Mouse (Mus musculus) naive thymus-derived CD4-positive, alpha-beta T cell, adult 2 months (primary cell): ENCODE data around the gene Farsa.
A peak's percentile ranks its signal among the peaks of the same experiment; 100 is the strongest.
"Not testable (repeated sequence)": the region's sequence is repeated elsewhere in the genome, so short reads cannot be mapped to it uniquely, and the experiment has no call there.

Source experiments
- DNase-seq: peaks from one replicate; pipeline ENCODE4 v3.0.0-alpha.2; 2011; ENCODE audit warnings: low read depth

Gene Farsa

DNA sequence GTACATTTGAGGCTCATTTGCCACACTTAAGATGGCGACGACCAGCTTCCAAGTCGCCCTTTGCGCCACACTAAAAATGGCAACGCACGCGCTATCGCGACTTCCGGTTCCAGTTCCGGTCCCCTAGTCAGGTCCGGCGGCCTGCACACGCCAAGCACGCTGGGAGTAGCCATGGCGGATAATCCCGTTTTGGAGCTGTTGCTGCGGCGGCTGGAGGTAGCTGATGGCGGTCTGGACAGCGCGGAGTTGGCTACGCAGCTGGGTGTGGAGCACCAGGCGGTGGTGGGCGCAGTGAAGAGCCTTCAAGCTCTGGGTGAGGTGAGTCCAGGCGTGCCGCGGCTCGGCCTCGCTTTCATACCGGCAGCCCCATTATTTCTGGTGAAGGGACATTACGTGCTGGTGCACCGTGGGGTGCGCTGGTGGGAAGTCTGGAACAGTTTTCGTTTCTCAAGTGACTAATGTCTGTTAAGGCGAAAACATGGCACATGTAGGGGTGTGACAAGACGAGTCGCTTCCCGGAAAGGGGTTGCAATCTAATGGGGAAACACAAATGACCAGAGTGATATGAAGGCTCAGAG, at the start of gene Farsa:
Farsa (plus strand) TSS at position 126 of the 578 bp plus-strand sequence.
- DNase-seq, result peak; percentile 94

DNA sequence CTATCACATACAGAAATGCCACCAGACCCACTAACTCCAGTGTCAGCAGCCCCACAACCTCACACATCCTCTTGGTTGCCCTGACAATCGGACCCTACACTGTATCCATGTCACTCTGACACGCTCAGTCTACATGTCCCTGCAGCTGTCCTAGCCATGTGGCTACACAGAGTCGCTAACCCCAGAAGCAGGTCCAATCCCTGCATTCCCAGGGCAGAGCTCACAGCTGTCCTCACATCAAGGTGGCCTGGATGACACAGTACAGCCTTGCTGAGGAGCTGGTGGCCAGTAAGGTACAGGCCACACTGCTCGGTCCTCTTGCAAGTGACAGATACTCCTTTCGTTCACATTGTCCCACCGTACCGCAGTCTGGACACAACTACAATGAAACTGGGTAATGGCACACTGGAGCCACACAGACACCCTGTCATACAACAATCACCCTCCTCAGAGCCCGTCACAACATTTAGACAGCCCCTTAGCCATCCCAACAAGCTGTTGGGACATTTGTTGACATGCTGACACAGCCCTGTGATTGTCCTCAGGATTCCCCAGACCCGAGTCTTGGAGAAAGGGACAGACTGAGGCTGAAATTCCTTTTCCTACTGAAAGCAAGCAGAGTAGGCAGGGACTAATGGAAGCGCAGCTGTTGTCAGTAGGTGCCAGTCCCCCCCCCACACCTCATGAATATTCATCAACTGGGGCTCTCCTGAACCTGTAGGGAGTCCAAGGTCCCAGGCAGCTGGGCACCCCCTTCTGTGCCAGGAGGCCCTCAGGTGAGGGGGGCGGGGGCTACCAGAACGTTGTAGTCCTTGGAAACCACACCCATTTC, 47.5 kb upstream of the Farsa start:
- DNase-seq, result no peak

DNA sequence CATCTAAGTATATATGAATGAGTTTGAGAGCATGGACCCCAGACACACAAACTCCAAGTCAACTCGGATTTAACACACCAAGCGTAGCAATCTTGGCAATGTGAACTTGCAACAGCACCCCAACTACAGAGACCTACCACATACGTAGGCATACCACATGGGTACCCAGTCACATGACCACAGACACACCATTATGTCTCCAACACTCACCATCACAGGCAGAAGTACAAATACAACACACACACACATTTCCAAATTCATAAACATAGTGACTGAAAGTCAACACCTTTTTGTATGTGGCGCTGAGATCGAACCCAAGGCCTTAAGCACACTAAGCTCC, 46.9 kb upstream of the Farsa start:
- DNase-seq, result no peak

DNA sequence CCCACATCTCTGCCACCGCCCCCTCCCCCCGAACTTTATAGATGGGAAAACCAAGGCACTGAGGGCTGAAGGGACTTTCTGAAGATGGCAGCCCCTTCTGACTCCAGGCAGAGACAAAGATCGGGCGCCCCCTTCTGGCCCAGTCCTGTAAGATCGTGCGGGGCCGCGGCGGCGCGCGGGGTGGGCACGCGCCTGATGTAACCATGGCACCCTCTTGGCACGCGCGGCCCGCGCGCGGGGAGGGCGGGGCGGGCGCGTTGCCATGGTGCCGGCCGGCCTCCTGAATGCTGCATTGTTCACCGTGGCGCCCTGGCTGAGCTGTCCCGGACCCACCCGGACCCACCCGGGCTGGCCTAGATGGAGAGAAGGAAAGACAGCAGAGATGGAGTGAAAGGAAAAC, 45.9 kb upstream of the Farsa start:
- DNase-seq, result peak; percentile 90

DNA sequence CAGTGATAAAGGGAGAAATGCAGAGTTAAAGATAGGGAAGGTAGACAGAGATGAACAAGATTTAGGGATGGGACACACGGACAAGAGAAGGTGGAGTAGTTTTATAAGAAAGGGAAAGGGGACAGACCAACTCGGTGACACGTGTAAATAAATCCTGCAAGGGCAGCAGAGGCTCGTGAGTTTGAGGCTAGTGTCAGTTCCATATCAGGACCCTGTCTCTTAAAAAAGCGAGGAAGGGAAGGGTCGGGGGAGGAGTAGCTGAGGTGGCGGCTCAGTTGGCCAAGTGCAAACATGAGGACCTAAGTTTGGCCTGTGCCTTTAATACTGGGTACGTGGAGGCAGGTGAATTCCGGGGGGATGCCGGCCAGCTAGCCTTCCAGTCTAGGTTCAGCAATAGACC, 45.5 kb upstream of the Farsa start:
- no peak for DNase-seq

DNA sequence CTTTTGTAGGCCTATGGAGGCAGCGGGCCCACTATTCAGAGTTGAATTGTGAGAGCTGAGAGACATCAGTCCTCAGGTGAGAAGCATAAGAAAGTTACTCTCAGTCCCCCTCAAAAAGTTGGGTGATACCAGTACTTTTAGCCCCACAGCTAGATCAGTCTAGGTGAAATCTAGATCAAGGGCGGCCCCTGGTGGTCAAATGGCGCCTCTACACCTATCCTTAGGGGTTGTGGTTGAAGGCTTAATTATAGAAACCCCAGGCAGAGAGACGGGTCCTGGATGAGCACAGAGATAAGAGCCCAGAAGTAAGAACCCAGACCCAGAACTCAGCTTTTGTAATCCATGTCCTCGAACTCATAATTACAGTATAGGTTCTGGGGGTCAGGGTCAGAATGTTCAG, 43.7 kb upstream of the Farsa start:
- DNase-seq, result peak; percentile 91

DNA sequence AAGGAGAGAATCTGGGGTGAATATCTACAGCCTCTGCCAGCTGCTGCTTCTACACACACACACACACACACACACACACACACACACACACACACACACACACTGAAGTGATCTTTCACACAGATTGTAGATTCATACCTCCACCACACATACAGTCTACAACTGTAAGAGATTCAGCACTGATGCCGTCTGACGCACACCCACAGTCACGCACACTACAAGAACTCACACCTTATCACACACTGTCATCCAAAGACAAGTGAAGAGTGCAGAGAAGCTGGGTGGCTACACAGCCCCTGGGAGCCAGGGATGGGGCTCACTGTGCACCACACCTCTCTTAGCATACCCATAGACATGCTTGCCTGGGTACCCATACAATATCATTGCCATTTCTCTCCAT, 43.0 kb upstream of the Farsa start:
- DNase-seq, result no peak

DNA sequence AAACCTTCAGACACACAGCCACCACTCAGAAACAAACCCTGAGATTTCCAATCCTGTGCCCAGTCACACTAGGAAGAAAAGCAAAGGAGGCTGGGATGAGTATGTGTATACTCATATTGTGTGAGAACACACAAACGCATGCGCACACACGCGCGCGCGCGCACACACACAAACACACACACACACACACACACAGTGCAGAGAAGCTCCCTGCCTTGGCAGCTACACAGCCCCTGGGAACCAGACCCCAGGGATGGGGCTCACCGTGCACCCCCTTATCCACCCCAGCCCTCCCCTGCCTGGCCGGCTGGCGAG, 42.6 kb upstream of the Farsa start:
- no peak for DNase-seq

DNA sequence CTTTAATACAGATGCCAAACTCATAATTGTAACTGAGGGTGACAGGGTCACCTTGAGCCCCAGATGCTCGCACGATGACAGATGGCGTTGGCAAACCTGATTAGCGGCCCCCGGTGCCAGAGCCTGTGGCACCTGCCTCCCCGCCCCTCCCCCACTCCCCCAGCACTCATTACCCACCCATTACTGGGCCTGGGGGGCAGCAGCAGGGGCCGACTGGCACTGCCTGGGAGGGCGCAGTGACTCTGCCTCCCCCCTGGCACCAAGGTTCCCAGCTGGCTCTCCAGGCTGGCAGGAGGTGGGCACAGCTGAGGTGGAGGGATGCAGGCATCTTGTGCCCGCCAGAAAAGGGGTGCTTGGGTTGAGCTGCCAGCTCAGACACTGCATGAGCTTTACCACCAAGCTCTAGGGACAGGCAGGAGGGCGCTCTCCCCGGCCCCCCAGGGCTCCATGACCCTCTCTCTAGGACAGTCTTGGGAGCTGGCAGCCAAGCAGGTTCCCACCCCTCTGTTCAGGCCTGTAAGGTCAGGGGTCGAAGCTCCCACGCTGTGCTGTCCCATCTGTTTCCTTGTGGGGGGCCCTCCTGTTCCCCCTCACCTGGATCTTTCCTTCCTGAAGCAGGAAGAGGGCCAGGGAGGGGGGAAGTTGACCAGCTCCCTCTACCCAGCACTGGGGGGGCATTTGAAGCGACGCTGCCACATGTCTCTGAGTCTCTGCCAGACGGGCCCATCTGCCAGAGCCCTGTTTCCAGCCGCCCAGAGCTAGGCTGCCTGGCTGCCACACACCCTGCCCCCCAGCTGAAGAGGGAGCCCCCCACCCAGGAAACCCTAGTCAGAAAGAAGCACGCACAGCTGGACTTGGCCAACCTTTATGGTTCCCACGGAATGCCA, 42.0 kb upstream of the Farsa start:
- no peak for DNase-seq

DNA sequence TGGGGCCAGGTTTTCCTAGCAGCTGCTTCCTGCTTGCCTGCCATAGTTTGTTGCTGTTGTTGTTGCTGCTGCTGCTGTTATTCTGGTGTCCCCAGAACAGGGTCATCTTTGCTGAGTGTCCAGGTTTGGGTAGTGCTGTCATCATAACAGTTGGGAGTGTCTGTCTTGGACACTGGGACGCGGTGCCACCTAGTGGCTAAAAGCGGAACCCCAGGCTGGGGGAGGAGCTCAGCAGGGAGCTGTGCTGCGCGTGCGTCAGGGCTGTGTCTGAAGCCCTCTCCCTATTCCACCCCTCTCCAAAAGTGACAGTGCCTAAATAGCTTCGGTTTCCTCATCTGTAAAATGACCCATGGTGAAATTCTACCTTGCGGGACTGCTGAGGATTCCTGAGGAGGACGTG, 41.2 kb upstream of the Farsa start:
- peak; percentile 94 for DNase-seq

DNA sequence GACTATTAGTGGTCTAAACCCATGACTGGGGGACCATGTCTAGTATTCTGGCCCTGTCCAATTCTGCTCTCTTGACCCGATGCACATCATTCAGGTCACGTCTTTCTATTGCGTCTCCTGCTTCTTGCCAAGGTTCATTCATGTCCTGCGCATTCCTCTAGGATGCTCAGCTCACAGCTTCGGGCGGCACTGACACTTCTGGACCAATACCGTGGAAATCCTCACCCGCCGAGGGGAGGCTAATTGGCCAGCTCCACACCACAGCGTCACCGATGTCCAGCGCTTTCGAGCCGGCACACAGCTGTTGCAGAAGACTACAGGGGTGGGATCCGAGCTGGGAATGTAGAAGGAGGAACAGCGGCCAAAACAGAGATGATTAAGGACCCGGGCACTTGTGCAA, 40.7 kb upstream of the Farsa start:
- no peak for DNase-seq

DNA sequence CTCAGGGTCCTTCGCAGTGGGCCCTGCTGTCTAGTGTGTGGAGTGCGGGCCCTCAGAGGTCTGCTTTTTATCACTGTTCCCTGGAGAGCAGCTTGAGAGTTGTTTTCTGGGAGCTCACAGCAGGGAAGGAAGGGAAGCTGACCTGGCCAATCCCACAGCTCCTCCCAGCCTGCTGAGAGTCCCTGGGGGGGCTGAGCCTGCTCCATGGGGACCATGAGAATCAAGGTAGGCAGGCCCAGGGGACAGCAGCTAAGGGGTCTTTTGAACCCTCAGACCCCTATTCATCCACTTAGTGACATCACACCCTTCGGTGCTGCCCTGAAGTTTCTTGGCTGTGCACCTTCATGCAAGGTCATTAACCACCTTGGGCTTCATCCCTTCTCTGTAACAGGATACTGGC, 34.1 kb upstream of the Farsa start, which contains the start of gene Dand5:
Dand5 (minus strand) TSS at position 101 of the 400 bp plus-strand sequence.
- no peak for DNase-seq

DNA sequence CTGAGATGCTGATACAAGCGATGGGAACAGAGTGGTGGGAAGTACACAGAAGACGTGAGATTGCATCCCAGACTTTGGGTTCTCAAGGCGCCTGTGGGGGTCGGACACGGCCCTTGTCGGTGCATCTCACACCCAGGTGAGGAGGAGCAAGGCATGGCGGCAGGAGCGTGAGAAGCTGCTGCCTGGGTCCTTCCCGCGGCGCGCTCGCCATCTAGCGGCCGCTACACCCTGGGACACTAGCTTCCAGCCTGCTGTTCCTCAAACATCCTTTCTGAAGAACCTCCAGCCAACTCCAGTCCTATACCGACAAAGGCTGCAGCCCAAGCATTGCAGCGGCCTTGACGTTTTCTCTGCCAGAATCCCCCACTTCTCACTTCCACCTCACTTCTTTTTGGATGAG, 33.1 kb upstream of the Farsa start:
- peak; percentile 87 for DNase-seq

DNA sequence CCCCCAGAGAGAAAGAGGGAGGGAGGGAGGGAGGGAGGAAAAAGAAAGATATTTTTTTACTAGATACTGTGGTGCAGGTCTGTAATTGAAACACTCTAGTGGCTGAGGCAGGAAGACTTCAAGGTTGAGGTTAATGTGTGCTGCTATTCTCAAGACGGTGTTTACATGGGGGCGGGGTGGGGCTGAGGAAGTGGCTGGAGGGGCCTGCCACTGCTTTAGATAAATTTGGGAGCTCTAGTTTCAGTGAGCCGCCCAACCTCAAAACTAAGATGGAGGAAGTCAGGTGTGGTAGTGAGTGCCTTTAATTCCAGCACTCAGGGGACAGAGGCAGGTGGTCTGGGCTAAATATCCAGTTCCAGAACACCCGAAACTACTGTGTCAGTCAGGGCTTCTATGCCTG, 31.2 kb upstream of the Farsa start:
- peak; percentile 60 for DNase-seq

DNA sequence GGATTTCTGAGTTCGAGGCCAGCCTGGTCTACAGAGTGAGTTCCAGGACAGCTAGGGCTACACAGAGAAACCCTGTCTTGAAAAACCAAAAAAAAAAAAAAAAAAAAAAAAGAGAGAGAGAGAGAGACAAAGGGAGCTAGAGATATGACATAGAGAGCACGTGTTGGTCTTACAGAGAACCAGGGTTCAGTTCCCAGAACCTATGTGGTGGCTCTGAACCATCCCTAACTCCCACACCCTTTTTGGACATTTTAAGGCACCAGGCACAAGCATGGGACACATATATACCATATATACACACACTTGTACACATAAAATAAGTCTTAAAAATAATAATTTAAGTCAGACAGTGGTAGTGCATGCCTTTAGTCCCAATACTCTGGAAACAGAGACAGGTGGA, 30.3 kb upstream of the Farsa start:
- not testable (repeated sequence) for DNase-seq

DNA sequence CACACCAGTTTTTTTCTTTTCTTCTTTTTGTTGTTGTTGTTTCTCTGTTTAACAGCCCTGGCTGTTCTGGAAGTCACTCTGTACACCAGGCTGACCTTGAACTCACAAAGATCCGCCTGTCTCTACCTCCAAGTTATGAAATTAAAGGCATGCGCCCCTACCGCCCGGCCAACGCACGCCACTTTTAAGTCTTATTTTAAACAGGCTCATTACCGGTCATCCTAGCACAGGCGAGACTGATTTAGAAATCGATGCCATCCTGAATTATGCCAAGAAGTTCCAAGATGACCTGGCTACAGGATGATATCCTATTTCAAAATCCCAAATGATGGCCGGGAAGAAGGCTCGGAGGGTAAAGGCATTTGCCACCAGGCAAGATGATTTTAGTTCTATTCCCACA, 25.3 kb upstream of the Farsa start, which contains the start of gene Gadd45gip1:
Gadd45gip1 (plus strand) TSS at position 33 of the 400 bp plus-strand sequence.
- peak; percentile 79 for DNase-seq

DNA sequence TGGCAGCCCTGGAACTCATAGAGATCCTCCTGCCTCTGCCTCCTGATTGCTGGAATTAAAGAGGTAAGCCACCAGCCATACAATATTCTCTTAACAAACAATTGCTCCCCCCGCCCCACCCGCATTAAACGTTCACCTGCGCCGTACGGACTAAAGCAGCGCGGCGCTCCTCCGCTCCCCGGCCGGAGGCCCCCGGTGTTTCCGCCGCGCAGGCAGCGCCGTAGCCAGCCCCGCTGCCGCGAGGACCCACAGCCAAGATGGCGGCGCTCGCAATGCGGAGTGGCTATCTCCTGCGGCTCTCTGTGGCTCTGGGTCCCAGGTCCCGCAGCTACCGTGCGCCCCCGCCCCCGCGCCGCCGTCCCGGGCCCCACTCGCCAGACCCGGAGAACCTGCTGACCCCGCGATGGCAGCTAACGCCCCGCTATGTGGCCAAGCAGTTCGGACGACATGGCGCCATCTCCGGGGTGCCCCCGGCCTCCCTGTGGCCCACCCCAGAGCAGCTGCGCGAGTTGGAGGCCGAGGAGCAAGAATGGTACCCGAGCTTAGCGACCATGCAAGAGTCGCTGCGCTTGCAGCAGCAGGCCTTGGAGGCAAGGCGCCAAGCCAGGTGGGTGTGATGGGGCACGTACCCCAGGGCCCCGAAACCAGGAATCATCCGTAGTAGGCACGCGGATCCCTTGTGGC, 24.6 kb upstream of the Farsa start:
- DNase-seq, result peak; percentile 89

DNA sequence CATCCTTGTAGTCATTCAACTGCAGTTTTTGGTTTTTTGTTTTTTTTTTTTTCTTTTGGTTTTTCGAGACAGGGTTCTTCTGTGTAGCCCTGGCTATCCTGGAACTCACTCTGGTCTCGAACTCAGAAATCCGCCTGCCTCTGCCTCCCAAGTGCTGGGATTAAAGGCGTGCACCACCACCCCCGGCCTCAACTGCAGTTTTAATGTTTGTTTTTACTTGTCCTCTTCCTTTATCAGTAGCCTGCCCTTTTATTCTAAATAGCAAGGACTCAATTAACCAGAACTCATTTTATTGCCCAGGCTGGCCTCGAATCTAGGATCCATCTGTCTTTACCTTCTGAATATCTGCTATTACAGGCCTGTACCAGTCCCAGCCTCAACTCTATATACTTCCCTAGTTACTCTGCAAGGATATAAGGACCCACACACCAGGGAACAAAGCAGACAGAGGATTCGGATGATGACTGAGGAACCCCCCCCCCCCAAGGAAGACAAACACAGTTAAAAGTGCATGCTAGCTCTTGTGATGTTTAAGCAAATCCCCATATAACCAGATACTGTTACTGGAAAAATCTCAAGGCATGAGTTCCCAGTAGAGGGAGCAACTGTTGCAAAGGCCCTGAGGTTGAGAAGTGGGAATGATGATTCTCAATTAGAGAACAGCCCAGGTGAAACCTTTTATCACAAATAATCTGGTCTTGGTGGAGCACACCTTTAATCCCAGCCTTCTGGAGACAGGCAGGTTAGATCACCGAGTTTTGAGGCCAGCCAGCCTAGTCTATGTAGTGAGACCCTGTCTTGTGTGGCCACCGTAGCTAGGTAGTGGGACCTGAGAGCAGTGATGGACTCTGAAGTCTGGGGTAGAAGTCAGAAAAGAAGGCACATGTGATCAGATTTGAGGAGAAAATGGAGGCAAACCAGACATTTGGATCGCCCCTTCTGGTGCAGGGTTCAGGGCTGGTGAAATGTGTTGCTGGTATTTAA, 23.7 kb upstream of the Farsa start:
- no peak for DNase-seq

DNA sequence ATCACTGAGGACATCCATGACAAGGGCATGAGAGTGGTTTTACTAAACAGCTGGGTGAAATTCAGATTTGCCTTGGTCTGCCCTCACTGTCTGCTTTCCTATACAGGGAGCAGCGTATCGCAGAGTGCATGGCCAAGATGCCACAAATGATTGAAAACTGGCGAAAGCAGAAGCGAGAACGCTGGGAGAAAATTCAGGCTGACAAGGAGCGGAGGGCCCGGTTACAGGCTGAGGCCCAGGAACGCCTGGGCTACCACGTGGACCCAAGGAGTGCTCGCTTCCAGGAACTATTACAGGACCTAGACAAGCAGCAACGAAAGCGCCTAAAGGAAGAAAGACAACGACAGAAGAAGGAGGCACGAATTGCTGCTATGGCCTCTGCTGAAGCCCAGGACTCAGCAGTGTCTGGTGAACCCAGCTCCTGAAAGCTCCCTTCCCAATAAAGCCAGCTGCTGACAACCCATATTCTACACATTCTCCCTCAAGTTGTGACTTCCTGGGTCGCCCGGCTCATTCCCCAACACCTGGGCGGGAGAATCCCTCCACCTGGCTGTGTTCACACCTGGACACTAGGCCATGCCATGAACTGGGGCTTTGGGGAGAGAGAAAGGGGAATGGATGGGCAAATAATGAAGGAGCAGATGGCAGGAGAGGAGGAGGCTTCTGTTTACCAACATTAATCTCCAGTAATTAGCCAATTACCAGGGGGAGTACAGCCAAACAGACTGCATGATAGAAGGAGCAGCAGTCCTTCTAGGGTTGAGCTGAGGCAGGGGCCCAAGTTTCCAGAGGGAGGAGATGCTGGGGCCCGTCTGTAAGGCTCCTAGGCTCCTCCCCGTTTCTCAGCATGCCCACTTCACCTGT, 22.6 kb upstream of the Farsa start:
- DNase-seq, result no peak
